Mouse (Mus musculus): ENCODE results near the gene Pi4k2a.

DNA sequence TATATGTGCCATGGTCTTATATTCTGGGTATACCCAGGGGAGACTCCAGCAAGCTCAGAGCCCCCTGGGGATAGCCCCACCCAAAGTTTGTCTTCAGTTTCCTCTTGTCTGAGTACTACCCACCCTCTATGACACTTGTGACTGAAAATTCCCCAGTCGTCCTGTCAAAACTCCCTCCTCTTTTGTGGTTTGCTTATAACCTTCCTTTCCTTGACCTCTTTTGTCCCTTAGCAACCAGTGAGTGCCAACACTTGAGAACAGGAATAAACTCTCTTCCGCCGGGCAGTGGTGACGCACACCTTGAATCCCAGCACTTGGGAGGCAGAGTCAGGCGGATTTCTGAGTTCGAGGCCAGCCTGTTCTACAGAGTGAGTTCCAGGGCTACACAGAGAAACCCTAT is 53.8 kb downstream of the Pi4k2a start:
- TF ChIP-seq CTCF (IDR thresholded peaks at IDR 0.05; ENCODE audit: low read depth), result no peak
- TF ChIP-seq EP300 (IDR thresholded peaks at IDR 0.05; ENCODE audit: low read depth), result no peak

All from liver, postnatal 0 days (tissue).